Mouse (Mus musculus): ENCODE data around the gene Tex2. TPM values are rescaled to one million over a fixed set of nuclear protein-coding genes. Genes with fewer than 3 reads are reported as not detected.

The Tex2 gene
- total RNA-seq (2023): 10 to 100 TPM; 13.9 to 14.2 TPM

DNA sequence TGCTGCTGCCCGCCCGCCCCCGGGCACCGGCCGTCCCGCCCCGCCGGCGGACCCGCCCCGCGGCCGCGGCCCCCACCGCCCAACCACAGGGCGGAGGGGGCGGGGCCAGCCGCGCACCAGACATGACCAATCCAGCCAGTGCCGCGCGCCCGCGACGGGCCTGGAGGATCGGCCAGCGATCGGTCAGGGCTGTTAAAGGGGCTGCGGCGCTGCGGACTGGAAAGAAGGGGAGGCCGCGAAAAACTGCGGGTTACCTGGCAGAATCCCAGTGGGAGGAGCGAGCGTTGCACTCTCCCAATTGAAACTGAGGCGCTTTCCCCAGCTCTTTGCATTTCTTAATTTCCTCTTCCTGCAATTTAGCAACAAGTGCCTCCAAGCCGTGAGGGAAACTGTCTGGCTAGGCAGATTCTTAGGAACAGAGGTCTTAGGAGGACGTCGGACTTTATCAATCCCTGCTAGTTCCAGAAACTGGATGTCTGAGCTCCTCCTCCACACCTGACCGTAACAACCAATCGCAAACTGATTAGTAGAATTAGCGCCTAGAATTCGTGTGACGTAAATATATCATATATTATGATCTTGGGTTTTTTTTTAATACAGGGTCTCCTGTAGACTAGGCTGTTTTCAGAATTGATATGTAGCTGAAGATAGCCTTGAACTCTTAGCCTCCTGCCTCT, at the start of gene Tex2:
TSS of gene Tex2 (minus strand) at position 463 of the 677 bp plus-strand sequence.

DNA sequence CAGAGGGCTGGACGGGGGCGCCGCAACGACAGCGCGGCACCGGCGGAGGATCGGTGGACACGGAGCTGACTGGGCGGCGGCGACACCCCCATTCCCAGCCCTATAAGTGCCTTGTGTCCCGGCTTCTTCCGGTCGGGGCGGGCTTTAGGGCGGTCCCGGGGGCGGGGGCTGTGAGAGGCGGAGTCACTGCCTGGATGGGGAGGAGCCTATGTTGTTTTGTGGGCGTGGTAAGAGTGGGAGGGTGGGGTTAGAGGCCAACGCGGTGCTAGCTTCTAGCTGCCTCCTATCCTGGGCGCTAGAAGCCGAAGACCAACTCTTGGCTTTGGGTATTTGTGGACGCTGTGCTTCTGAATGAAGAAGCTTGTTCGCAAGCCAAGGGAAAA, 125.5 kb downstream of the Tex2 start, which contains the start of gene Ern1:
TSS of gene Ern1 (minus strand) at position 120 of the 383 bp plus-strand sequence.

Other genes with a start within 250 kb of the Tex2 start
- gene Prr29, start 248.0 kb downstream of the Tex2 start, total RNA-seq (2023): not detected
- gene Icam2, start 225.3 kb downstream of the Tex2 start, total RNA-seq (2023): 100 to 1,000 TPM; 104 to 109 TPM
- 10 to 100 TPM; 10.3 to 11.7 TPM for gene Ern1, start 125.6 kb downstream of the Tex2 start, total RNA-seq (2023)
- gene Pecam1, start 137.2 kb upstream of the Tex2 start, total RNA-seq (2023): 100 to 1,000 TPM; 243 to 260 TPM
- gene Milr1, start 137.8 kb upstream of the Tex2 start, total RNA-seq (2023): 10 to 100 TPM; 20.8 to 22.5 TPM
- 10 to 100 TPM; 35.0 to 53.2 TPM for gene Polg2, start 166.1 kb upstream of the Tex2 start, total RNA-seq (2023)
- 1,000 to 10,000 TPM; 3,391 to 3,613 TPM for gene Ddx5, start 175.8 kb upstream of the Tex2 start, total RNA-seq (2023)
- gene Cep95, start 175.8 kb upstream of the Tex2 start, total RNA-seq (2023): 10 to 100 TPM; 28.2 to 29.9 TPM

Measured in B cell, adult 67 days (primary cell).